Mouse (Mus musculus): ENCODE data around the gene Cramp1l. TPM values are rescaled to one million over a fixed set of nuclear protein-coding genes. Genes with fewer than 3 reads are reported as not detected.

The Cramp1l gene
- polyA plus RNA-seq, 2 experiments = 3.2 to 7.9 TPM

GRCm38 (mm10) chr17:25036183-25036582 is 20.6 kb upstream of the Cramp1l start:
- Histone ChIP-seq H3K9ac (replicated peaks) (no peak overlapping the region), H3K4me1 (replicated peaks; ENCODE audit: control insufficient read depth in 2 of 2, insufficient read depth in 2 of 2, low read length in 1 of 2) (no peaks in the 10 kb centered on the region), H3K36me3 (replicated peaks; ENCODE audit: control insufficient read depth, insufficient read depth, low read depth) (no peaks in the 10 kb centered on the region), H3K4me3 (ENCODE audit: insufficient read depth in 1 of 2, low read depth in 2 of 2, low read length in 2 of 2) (no peak overlapping the region), H3K27ac (no peak overlapping the region), H3K4me2 (ENCODE audit: low read depth) (no peak overlapping the region), H3K9me3 (ENCODE audit: control insufficient read depth, low read length) (no peaks in the 10 kb centered on the region), H3K27me3 (ENCODE audit: control insufficient read depth, insufficient read depth, low read length) (no peaks in the 10 kb centered on the region)
- DNase-seq (ENCODE audit: low read depth in 3 of 3, low spot score in 3 of 3) (peak in 1 of 3 experiments; percentile 36), ATAC-seq (ENCODE audit: insufficient read depth) (no peak)
- 62% methylated on average over 4 of the region's 4 CpGs for WGBS (ENCODE audit: insufficient replicate concordance)
- TF ChIP-seq CTCF (IDR thresholded peaks at IDR 0.05; ENCODE audit: low read depth) (peak; percentile 79), EP300 (IDR thresholded peaks at IDR 0.05; ENCODE audit: low read depth) (no peak)

DNA sequence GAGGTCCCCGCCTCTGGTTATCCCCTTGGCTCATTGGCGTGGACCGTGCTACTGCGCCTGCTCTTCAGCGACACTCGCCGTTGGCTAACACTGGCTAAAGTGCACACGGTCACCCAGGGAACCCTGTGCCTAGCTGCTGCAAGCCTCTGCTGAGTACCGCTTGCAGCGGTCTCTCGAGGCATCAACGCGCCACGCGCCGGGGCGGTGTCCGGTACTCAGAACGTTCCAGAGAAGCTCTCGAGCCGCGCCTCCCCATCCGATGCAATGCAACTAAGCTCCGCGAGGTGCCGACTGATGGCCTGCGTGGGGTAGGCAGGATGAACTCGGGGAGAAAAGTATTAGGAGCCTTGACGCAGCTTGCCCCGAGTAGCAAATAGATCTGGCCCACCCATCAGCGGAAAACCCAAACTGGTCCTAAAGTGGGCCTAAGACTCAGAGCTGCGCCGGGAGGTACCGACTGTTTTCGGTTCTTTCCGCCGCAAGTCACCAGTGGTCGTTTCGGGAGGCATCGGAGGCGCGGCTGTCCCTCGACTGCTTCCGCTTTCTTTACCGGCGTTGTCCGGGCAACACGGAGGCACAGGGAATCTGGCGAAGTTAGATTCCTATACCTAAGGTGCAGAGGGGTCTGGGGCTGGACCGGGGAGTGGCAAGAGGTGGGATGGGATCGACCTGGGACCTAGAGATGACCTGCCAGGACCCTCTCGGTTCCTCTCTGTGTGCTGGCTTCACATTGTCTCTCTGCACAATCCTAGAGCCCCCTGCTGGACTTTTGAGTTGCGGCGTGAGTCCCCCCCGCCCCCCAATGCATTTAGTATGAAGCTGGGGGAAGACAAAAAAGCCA is 924 bp upstream of the Cramp1l start:
- Histone ChIP-seq H3K9me3 (ENCODE audit: control insufficient read depth, low read length) (no peaks in the 10 kb centered on the region), H3K4me2 (ENCODE audit: low read depth) (peak overlapping the region; percentile 94), H3K4me3 (ENCODE audit: insufficient read depth in 1 of 2, low read depth in 2 of 2, low read length in 2 of 2) (peak overlapping the region; percentile 76 to 99), H3K27ac (peak overlapping the region; percentile 86), H3K36me3 (replicated peaks; ENCODE audit: control insufficient read depth, insufficient read depth, low read depth) (peaks cover 16% of the 10 kb centered on the region), H3K27me3 (ENCODE audit: control insufficient read depth, insufficient read depth, low read length) (no peaks in the 10 kb centered on the region), H3K9ac (replicated peaks) (peak overlapping the region; percentile 72), H3K4me1 (replicated peaks; ENCODE audit: control insufficient read depth in 2 of 2, insufficient read depth in 2 of 2, low read length in 1 of 2) (peaks cover 4 to 7% of the 10 kb centered on the region in 2 experiments)
- peak; percentile 81 to 86 (median 82) for DNase-seq (ENCODE audit: low read depth in 3 of 3, low spot score in 3 of 3)
- TF ChIP-seq EP300 (IDR thresholded peaks at IDR 0.05; ENCODE audit: low read depth) = no peak
- TF ChIP-seq CTCF (IDR thresholded peaks at IDR 0.05; ENCODE audit: low read depth) = peak; percentile 59
- ATAC-seq (ENCODE audit: insufficient read depth) = peak; percentile 82
- WGBS (ENCODE audit: insufficient replicate concordance) = under 1% methylated on average over 55 of the region's 55 CpGs

GRCm38 (mm10) chr17:25014841-25015570 is 582 bp downstream of the Cramp1l start:
- ATAC-seq (ENCODE audit: insufficient read depth) (peak; percentile 3; the same call in 1 of the 2 replicates), DNase-seq (ENCODE audit: low read depth in 3 of 3, low spot score in 3 of 3) (peak in 2 of 3 experiments; percentile 24 to 37)
- Histone ChIP-seq H3K36me3 (replicated peaks; ENCODE audit: control insufficient read depth, insufficient read depth, low read depth) (peaks cover 29% of the 10 kb centered on the region), H3K4me2 (ENCODE audit: low read depth) (peak overlapping the region; percentile 79), H3K9ac (replicated peaks) (peak overlapping the region; percentile 98), H3K4me1 (replicated peaks; ENCODE audit: control insufficient read depth in 2 of 2, insufficient read depth in 2 of 2, low read length in 1 of 2) (peaks cover 4 to 7% of the 10 kb centered on the region in 2 experiments), H3K27me3 (ENCODE audit: control insufficient read depth, insufficient read depth, low read length) (no peaks in the 10 kb centered on the region), H3K9me3 (ENCODE audit: control insufficient read depth, low read length) (no peaks in the 10 kb centered on the region), H3K27ac (peak overlapping the region; percentile 86), H3K4me3 (ENCODE audit: insufficient read depth in 1 of 2, low read depth in 2 of 2, low read length in 2 of 2) (peak overlapping the region; percentile 94 to 99)
- WGBS (ENCODE audit: insufficient replicate concordance) = under 1% methylated on average over 39 of the region's 39 CpGs
- TF ChIP-seq CTCF (IDR thresholded peaks at IDR 0.05; ENCODE audit: low read depth) = no peak
- TF ChIP-seq EP300 (IDR thresholded peaks at IDR 0.05; ENCODE audit: low read depth) = no peak

DNA sequence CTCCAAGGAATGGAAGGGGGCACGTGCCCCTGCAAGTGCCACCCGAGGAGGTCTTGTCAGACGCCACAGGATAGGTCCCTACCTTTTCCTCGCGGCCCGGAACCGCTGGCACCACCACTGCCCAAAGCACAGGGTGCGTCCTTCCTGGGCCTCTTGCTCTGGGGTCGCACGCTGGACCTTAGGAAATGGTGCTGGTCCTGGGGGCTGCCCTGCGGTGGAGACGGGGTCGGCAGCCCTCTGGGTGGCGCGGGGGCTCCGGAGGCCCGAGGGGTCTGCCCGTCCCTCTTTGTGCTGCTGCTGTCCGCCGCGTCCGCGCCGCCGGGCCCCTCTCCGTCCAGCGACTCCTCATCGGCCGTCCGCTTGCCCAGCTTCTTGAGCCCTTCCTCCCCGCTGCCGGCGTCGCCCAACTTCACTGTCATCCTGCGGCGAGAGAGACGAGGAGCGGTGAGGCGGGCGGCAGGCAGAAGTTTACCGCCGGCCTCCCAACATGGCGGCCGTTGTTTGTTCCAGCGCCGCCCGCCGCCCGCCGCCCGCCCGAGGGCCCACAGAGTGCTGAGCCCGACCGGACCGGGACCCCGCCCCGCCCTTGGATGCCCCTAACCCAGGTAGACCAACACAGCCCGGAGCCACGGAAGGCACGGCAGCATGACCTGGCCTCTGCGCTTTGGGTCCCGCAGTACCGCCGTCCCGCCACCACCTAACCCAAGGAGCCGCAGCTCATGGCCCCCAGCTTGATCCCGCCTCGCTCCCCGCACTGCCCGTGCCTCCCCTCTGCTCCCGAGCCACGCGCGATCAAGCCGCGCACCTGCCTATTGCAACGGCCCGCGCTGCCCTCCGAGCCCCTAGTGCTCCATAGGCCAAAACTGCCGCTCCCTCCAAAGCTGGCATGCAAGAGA is 1.7 kb downstream of the Cramp1l start:
- Histone ChIP-seq H3K4me2 (ENCODE audit: low read depth) (peak overlapping the region; percentile 79), H3K4me1 (replicated peaks; ENCODE audit: control insufficient read depth in 2 of 2, insufficient read depth in 2 of 2, low read length in 1 of 2) (peaks cover 4 to 7% of the 10 kb centered on the region in 2 experiments), H3K36me3 (replicated peaks; ENCODE audit: control insufficient read depth, insufficient read depth, low read depth) (peaks cover 34% of the 10 kb centered on the region), H3K9me3 (ENCODE audit: control insufficient read depth, low read length) (no peaks in the 10 kb centered on the region), H3K9ac (replicated peaks) (peak overlapping the region; percentile 98), H3K27ac (peak overlapping the region; percentile 86), H3K4me3 (ENCODE audit: insufficient read depth in 1 of 2, low read depth in 2 of 2, low read length in 2 of 2) (peak overlapping the region; percentile 94 to 99), H3K27me3 (ENCODE audit: control insufficient read depth, insufficient read depth, low read length) (no peaks in the 10 kb centered on the region)
- under 1% methylated on average over 72 of the region's 81 CpGs for WGBS (ENCODE audit: insufficient replicate concordance)
- DNase-seq (ENCODE audit: low read depth in 3 of 3, low spot score in 3 of 3) (peak in 2 of 3 experiments; percentile 17 to 19), ATAC-seq (ENCODE audit: insufficient read depth) (no peak)
- TF ChIP-seq CTCF (IDR thresholded peaks at IDR 0.05; ENCODE audit: low read depth) = no peak
- no peak for TF ChIP-seq EP300 (IDR thresholded peaks at IDR 0.05; ENCODE audit: low read depth)

Data from liver, embryonic 14.5 days (tissue).